Mouse (Mus musculus): Measurements from ENCODE around the gene March10.

The March10 gene

GRCm38 (mm10) chr11:105456497-105456907 lies at the start of gene March10:
Gene March10, minus strand, starts transcription at chr11:105456735.
- no peak for DNase-seq (ENCODE audit: low spot score in 2 of 2)

GRCm38 (mm10) chr11:105506322-105506721 lies 49.8 kb upstream of the March10 start:
- no peak for DNase-seq (ENCODE audit: low spot score in 2 of 2)

DNA sequence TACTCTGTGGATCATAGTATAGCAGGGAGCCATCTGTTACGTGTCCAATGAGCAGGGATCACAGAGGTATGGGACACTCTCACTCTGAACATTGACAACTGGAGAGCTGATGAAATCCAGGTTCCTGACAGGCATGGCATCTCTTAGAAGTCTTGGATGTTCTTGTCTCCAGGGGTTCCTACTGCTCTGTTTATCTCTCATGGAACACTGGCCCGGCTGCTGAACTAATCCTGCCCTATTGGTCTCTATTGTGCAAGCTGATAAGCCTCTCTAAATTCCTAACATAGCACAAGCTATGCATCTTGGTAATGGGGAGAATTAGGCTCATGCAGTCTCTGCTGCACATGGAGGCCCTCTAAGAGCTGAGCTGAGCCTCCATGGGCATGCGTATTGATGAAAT lies 48.5 kb upstream of the March10 start:
- DNase-seq (ENCODE audit: low spot score in 2 of 2) = no peak

GRCm38 (mm10) chr11:105502311-105502710 lies 45.8 kb upstream of the March10 start:
- no peak for DNase-seq (ENCODE audit: low spot score in 2 of 2)

DNA sequence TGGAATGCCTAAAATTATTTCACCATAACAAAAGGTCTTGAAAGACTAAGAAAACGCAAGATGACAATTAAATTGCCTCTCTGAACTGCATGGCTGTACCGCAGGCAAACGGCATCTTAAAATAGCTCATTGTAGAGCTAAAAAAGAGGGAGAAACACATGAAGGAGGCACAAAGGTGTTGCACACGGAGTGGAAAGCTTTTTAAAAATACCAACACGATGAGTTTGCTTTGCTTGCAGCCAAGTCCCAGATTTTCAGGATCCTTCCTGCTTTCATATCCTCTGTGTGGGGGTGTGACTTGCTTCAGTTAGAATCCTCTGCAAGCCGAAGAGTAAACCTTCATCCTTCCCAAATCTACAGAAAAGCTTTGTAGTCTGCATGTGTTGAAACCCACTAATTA lies 41.0 kb upstream of the March10 start:
- no peak for DNase-seq (ENCODE audit: low spot score in 2 of 2)

DNA sequence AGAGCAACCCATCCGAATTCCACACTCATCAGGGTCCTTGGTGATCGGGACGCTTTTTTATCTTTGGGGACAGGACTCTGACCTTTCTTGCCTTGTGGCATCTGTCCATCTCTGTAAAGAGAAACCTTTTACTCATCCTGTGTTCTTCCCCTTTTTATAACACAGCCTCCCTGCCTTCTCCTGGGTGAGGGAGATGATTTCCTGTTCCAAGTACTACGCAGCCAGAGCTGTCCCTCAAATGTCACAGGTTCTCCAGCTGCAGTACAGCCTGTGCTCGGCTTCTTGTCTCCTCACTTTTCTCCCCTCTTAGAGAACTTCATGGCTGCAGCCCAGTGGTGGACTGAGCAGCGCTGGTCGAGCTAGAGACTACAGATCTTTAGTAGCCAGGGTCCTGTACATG lies 40.1 kb upstream of the March10 start:
- no peak for DNase-seq (ENCODE audit: low spot score in 2 of 2)

GRCm38 (mm10) chr11:105495591-105496270 lies 39.2 kb upstream of the March10 start:
- no peak for DNase-seq (ENCODE audit: low spot score in 2 of 2)

GRCm38 (mm10) chr11:105494786-105495369 lies 38.3 kb upstream of the March10 start:
- no peak for DNase-seq (ENCODE audit: low spot score in 2 of 2)

- DNase-seq (ENCODE audit: low spot score in 2 of 2) = no peak
These were observed 35.9 kb upstream of the March10 start for GRCm38 (mm10) chr11:105492392-105492791.

- no peak for DNase-seq (ENCODE audit: low spot score in 2 of 2)
These were observed 34.4 kb upstream of the March10 start for GRCm38 (mm10) chr11:105490971-105491370.

- no peak for DNase-seq (ENCODE audit: low spot score in 2 of 2)
These were observed 28.9 kb upstream of the March10 start for GRCm38 (mm10) chr11:105485412-105485811.

DNA sequence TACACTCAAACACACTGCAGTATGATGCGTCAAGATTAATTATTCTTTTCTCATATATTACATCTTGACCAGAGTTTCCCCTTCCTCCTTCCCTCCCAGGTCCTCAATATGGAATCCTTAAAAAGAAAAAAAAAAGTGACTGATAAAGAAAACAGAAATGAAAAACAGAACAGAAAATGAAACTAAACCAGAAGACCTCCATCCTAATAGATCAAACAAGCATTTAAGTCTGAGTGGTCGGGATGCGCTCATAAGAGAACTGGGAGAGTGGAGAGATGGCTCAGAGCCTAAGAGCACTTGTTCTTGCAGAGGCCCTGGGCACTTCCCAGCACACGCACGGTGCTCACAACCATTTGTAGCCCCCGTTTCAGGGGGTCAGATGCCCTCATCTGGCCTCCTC lies 28.5 kb upstream of the March10 start:
- DNase-seq (ENCODE audit: low spot score in 2 of 2) = no peak

DNA sequence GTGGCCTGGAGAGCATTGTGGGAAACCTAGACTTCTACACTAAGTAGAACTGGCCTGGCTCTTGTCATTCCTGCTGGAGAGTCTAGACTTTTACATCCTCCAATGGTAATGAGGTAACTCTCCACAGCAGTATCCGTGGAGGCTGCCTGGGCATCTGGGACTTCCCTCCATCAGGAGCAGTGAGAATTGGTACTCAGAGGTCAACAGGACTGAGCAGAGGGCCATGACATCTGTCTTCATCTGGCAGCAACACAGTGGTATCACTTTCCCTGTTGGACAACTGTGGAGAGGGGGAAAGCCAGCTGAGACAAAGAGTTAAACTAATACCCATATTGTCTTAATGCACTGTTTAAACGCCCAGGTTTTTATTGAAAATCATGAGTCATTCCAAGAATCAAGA lies 26.2 kb upstream of the March10 start:
- no peak for DNase-seq (ENCODE audit: low spot score in 2 of 2)

GRCm38 (mm10) chr11:105474746-105475145 lies 18.2 kb upstream of the March10 start:
- DNase-seq (ENCODE audit: low spot score in 2 of 2) = no peak

DNA sequence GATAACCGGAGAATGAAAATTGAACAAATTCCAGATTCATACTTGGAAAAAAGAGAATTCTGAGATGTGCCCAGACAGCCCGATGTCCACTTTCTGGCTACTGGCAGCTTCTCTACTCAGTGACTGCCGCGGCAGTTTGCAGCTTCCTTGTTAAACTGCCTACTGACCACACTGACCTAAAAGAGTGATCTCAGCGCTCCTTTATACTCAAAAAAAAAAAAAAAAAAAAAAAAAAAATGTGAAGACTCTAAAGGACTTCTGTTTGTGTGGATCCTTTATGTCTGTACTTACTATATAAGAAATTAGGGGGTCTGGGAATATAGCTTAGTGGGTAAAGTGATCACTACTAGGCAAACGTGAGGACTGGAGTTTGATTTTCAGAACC lies 17.8 kb upstream of the March10 start:
- DNase-seq (ENCODE audit: low spot score in 2 of 2) = no peak

GRCm38 (mm10) chr11:105473716-105474351 lies 17.3 kb upstream of the March10 start:
- no peak for DNase-seq (ENCODE audit: low spot score in 2 of 2)

DNA sequence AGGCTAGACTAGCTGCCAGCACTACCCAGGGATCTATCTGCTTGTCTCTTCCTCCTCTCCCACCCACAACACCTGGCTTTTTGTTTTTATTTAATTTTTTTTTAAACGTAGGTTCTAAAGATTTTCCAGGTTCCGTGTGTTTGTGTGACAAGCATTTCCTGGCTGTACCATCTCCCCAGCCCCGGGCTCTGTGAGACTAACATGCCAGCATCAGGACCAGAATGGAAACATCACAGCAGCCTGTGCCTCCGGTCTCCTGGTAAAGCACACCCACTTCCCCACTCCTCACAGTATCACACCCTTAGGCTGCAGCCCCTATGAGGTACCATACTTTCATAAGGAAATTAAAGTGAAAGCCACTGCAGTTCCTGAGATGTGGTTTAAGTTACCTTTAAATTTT lies 16.1 kb upstream of the March10 start:
- DNase-seq (ENCODE audit: low spot score in 2 of 2) = no peak

DNA sequence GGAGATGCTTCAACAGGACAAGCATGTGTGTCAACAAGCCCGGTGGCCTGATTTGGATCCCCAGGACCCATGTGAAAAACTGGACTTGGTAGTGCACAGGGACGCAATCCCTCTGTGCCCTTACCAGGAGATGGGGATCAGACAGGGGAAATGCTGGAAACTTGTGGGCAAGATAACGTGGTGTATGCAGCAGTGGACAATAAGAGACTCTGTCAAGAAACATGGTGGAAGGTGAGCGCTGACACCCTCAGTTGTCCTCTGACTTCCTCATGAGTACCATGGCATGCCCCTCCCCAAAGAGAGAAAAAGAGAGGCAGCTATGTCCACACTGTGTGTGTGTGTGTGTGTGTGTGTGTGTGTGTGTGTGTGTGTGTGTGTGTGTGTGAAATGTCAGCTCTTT lies 14.4 kb upstream of the March10 start:
- no peak for DNase-seq (ENCODE audit: low spot score in 2 of 2)

DNA sequence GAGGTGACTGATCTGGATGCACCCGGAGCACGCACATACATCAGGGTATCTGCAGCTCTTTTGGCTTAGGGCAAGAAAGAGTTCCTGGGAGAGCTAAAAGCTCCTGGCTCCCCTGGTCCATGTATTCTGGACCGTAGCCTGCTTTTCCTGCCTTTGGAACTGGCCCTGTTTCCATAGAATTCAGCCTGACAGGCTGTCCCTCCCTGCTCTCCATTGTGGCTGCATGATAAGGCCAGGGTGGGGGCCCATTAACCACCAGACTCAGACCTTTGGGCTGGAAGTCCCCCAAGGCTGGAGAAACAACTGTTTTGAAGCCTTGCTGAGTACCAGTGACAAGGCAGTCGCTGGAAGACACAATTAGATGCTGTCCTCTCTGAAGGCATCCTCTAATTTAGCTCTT lies 13.0 kb upstream of the March10 start:
- DNase-seq (ENCODE audit: low spot score in 2 of 2) = no peak

DNA sequence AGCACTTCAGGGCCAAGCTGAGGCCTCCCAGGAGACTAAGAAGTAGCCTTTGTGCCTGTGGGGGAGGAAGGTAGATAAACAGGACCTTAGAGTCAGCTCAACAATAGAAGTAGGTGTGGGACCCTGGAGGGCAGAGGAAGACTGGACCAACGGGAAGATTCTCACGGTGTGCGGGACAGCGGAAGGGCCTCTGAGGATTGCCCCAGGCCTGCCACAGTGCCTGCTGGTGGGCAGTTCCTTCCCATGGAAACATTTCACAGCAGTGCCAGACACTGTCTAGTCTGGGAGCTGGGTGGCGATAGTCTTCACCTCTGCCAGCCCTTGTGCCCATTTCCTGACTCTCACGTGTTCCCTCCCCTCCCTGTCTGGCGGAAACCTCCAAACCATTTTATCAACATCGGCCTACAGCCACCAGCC lies 12.6 kb upstream of the March10 start:
- no peak for DNase-seq (ENCODE audit: low spot score in 2 of 2)

GRCm38 (mm10) chr11:105468436-105468835 lies 11.9 kb upstream of the March10 start:
- no peak for DNase-seq (ENCODE audit: low spot score in 2 of 2)

DNA sequence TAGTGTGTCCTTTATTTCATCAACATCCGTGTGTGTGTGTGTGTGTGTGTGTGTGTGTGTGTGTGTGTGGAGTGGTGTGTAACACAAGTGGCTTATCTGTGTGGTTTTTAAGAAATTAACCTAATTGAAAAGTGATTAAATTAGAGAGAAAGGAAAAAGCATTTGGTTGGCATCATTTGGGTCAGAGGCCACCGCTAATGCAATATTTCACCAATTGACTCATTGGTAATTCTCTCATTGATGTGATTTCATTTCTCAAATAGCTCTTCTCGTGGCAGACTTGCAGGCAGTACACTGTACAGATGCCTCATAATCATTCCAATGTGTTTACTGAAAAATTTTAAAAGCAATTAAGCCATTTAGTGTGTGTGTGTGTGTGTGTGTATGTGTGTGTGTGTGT lies 11.3 kb upstream of the March10 start:
- DNase-seq (ENCODE audit: low spot score in 2 of 2) = no peak

DNA sequence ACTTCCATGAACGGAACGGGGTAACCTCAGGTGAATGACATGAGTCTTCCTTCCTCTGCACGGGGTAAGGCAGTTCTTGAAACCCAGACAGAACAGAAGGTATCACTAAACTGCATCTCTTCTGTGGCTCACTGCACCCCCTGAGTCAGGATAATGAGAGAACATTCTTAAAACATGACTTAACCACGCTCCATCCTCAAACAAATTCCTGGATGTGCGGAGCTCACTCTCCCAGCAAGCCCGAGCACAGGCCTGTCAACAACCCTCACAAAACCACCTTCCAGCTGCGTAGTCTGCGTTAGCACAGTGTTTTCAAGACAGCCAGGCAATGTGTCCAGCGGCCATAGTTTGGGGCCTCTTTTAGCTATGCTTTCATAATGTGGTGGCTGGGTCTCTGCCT lies 10.7 kb upstream of the March10 start:
- no peak for DNase-seq (ENCODE audit: low spot score in 2 of 2)
